Mouse (Mus musculus): ENCODE measurements at regions not wholly inside any gene's neighbourhood (a gene's known extent, or its start where the extent isn't known, plus 50 kb on each side); places are given as distances from the start of the nearest gene placed in this dataset.
A peak's percentile ranks its signal among the peaks of the same experiment; 100 is the strongest.

- H3K27me3 ChIP-seq (replicated peaks; ENCODE audit: control insufficient read depth, insufficient read depth, low read length) = no peaks in the 10 kb centered on the region
- no peaks in the 10 kb centered on the region for H3K4me1 ChIP-seq (ENCODE audit: control insufficient read depth, insufficient read depth, low read length)
- H3K27ac ChIP-seq (ENCODE audit: insufficient read depth, low read depth, low read length) = no peak overlapping the region
- WGBS = 56% methylated on average over 5 of the region's 5 CpGs
- TF ChIP-seq CTCF (conservative IDR thresholded peaks at IDR 0.05; ENCODE audit: insufficient read depth, insufficient read length, low read depth, low read length) (no peak), POLR2A (IDR thresholded peaks at IDR 0.05; ENCODE audit: low read depth, low read length) (no peak)
- no peaks in the 10 kb centered on the region for H3K36me3 ChIP-seq (ENCODE audit: control insufficient read depth, insufficient read depth, low read length)
- H3K4me3 ChIP-seq (ENCODE audit: insufficient read depth, low read depth, low read length) = no peak overlapping the region
- peak; percentile 3 for DNase-seq
These were observed 298.2 kb upstream of the Stt3b start for GRCm38 (mm10) chr9:115608377-115608776.

DNA sequence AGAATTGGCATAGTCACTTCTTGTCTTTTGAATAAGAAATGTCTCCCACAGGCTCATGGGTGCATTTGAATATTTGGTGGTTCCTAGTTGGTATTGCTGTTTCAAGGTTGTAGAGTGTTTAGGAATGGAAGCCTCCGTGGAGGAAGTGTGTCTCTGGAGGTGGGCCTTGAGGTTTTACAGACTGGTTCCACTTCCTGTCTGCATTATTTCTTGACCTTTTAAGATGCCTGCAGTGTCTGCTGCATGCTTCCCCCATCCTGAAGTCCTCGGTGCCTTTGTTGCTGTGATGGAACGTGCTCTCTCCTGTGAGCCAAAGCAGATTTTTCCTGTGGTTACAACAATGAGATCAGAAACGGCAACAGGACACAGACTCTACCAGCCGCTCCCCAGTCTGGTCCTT, 299.4 kb upstream of the Gadl1 start:
- H3K36me3 ChIP-seq (ENCODE audit: control insufficient read depth, insufficient read depth, low read length) = no peaks in the 10 kb centered on the region
- H3K4me3 ChIP-seq (ENCODE audit: insufficient read depth, low read depth, low read length) = no peak overlapping the region
- 82% methylated on average over 5 of the region's 5 CpGs for WGBS
- peak; percentile 1 for DNase-seq
- H3K27ac ChIP-seq (ENCODE audit: insufficient read depth, low read depth, low read length) = no peak overlapping the region
- TF ChIP-seq CTCF (conservative IDR thresholded peaks at IDR 0.05; ENCODE audit: insufficient read depth, insufficient read length, low read depth, low read length) (no peak), POLR2A (IDR thresholded peaks at IDR 0.05; ENCODE audit: low read depth, low read length) (no peak)
- H3K4me1 ChIP-seq (ENCODE audit: control insufficient read depth, insufficient read depth, low read length) = no peaks in the 10 kb centered on the region
- no peaks in the 10 kb centered on the region for H3K27me3 ChIP-seq (replicated peaks; ENCODE audit: control insufficient read depth, insufficient read depth, low read length)

- Histone ChIP-seq H3K27ac (ENCODE audit: insufficient read depth, low read depth, low read length) (no peak overlapping the region), H3K4me1 (ENCODE audit: control insufficient read depth, insufficient read depth, low read length) (no peaks in the 10 kb centered on the region), H3K27me3 (replicated peaks; ENCODE audit: control insufficient read depth, insufficient read depth, low read length) (no peaks in the 10 kb centered on the region), H3K36me3 (ENCODE audit: control insufficient read depth, insufficient read depth, low read length) (no peaks in the 10 kb centered on the region), H3K4me3 (ENCODE audit: insufficient read depth, low read depth, low read length) (no peak overlapping the region)
- TF ChIP-seq CTCF (conservative IDR thresholded peaks at IDR 0.05; ENCODE audit: insufficient read depth, insufficient read length, low read depth, low read length) (no peak), POLR2A (IDR thresholded peaks at IDR 0.05; ENCODE audit: low read depth, low read length) (no peak)
- WGBS = 76% methylated on average over 5 of the region's 5 CpGs
- DNase-seq = no peak
These were observed 297.5 kb upstream of the Gadl1 start for GRCm38 (mm10) chr9:115611713-115612112.

- Histone ChIP-seq H3K27ac (ENCODE audit: insufficient read depth, low read depth, low read length) (no peak overlapping the region), H3K36me3 (ENCODE audit: control insufficient read depth, insufficient read depth, low read length) (no peaks in the 10 kb centered on the region), H3K4me1 (ENCODE audit: control insufficient read depth, insufficient read depth, low read length) (no peaks in the 10 kb centered on the region), H3K4me3 (ENCODE audit: insufficient read depth, low read depth, low read length) (no peak overlapping the region), H3K27me3 (replicated peaks; ENCODE audit: control insufficient read depth, insufficient read depth, low read length) (no peaks in the 10 kb centered on the region)
- TF ChIP-seq POLR2A (IDR thresholded peaks at IDR 0.05; ENCODE audit: low read depth, low read length) = no peak
- TF ChIP-seq CTCF (conservative IDR thresholded peaks at IDR 0.05; ENCODE audit: insufficient read depth, insufficient read length, low read depth, low read length) = no peak
- DNase-seq = no peak
- 71% methylated on average over 6 of the region's 6 CpGs for WGBS
These were observed 296.3 kb upstream of the Gadl1 start for GRCm38 (mm10) chr9:115612908-115613307.

GRCm38 (mm10) chr9:115614007-115614406, 295.2 kb upstream of the Gadl1 start:
- DNase-seq = no peak
- H3K27me3 ChIP-seq (replicated peaks; ENCODE audit: control insufficient read depth, insufficient read depth, low read length) = no peaks in the 10 kb centered on the region
- 78% methylated on average over 2 of the region's 2 CpGs for WGBS
- H3K4me1 ChIP-seq (ENCODE audit: control insufficient read depth, insufficient read depth, low read length) = no peaks in the 10 kb centered on the region
- no peak overlapping the region for H3K27ac ChIP-seq (ENCODE audit: insufficient read depth, low read depth, low read length)
- H3K36me3 ChIP-seq (ENCODE audit: control insufficient read depth, insufficient read depth, low read length) = no peaks in the 10 kb centered on the region
- no peak for TF ChIP-seq POLR2A (IDR thresholded peaks at IDR 0.05; ENCODE audit: low read depth, low read length)
- TF ChIP-seq CTCF (conservative IDR thresholded peaks at IDR 0.05; ENCODE audit: insufficient read depth, insufficient read length, low read depth, low read length) = no peak
- no peak overlapping the region for H3K4me3 ChIP-seq (ENCODE audit: insufficient read depth, low read depth, low read length)

GRCm38 (mm10) chr9:115617909-115618308, 291.3 kb upstream of the Gadl1 start:
- WGBS = 76% methylated on average over 6 of the region's 6 CpGs
- DNase-seq = no peak

DNA sequence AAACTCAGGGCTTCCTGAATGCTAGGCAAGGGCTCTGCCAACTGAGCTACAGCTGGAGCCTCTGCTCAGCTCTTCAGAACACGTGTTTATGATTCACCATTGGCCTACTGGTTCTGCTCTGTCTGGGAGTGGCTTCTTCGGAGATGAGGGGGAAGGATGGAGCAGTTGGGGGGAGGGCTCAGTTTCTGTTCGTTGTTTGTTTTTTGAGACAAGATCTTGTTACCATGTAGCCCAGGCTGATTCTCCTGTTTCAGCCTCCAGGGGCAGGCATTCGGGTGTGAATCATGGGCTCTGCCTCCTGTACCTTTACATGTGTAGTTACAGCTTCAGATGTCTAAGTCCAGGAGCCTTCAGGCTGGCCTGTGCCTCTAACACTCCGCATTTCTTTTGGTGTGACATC, 285.3 kb upstream of the Gadl1 start:
- WGBS = 36% methylated on average over 5 of the region's 5 CpGs
- no peak for DNase-seq
- no peak for TF ChIP-seq CTCF (conservative IDR thresholded peaks at IDR 0.05; ENCODE audit: insufficient read depth, insufficient read length, low read depth, low read length)

More at GRCm38 (mm10) chr9:115617909-115618308, 291.3 kb upstream of the Gadl1 start:
- no peak overlapping the region for H3K27ac ChIP-seq (ENCODE audit: insufficient read depth, low read depth, low read length)
- H3K4me1 ChIP-seq (ENCODE audit: control insufficient read depth, insufficient read depth, low read length) = no peaks in the 10 kb centered on the region
- H3K27me3 ChIP-seq (replicated peaks; ENCODE audit: control insufficient read depth, insufficient read depth, low read length) = no peaks in the 10 kb centered on the region
- no peaks in the 10 kb centered on the region for H3K36me3 ChIP-seq (ENCODE audit: control insufficient read depth, insufficient read depth, low read length)
- TF ChIP-seq POLR2A (IDR thresholded peaks at IDR 0.05; ENCODE audit: low read depth, low read length) = no peak
- TF ChIP-seq CTCF (conservative IDR thresholded peaks at IDR 0.05; ENCODE audit: insufficient read depth, insufficient read length, low read depth, low read length) = no peak
- H3K4me3 ChIP-seq (ENCODE audit: insufficient read depth, low read depth, low read length) = no peak overlapping the region

More for the DNA sequence above, 285.3 kb upstream of the Gadl1 start:
- no peak overlapping the region for H3K4me3 ChIP-seq (ENCODE audit: insufficient read depth, low read depth, low read length)
- H3K27me3 ChIP-seq (replicated peaks; ENCODE audit: control insufficient read depth, insufficient read depth, low read length) = no peaks in the 10 kb centered on the region
- no peaks in the 10 kb centered on the region for H3K4me1 ChIP-seq (ENCODE audit: control insufficient read depth, insufficient read depth, low read length)
- H3K36me3 ChIP-seq (ENCODE audit: control insufficient read depth, insufficient read depth, low read length) = no peaks in the 10 kb centered on the region
- H3K27ac ChIP-seq (ENCODE audit: insufficient read depth, low read depth, low read length) = no peak overlapping the region
